Mouse (Mus musculus): ENCODE data around the gene Gm7102.

DNA sequence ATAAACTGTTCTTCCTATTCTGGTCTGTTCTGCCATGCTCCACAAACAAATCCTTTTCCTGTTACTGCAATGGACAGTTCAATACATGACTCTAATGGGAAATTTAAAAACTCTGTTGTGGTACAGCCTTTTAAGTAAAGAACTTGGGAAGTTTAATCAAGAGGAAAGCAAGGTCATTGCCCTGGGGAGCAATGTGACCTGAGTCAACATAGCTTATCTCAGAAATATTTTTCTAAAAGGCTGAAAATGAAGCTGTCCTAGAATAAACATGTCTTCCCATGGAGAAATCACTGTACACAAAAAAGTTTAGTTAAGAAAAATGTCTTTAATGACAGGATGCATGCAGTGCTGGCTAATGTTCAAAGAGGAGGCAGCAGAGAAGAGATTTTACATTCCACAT lies 37.5 kb downstream of the Gm7102 start:
- TF ChIP-seq CHD2 (IDR thresholded peaks at IDR 0.05; ENCODE audit: low read depth, low read length): no peak
- no peak for TF ChIP-seq ZNF384 (IDR thresholded peaks at IDR 0.05; ENCODE audit: low read depth, low read length)
- no peak for TF ChIP-seq ZC3H11A (IDR thresholded peaks at IDR 0.05; ENCODE audit: borderline replicate concordance, low read depth, low read length)
